Mouse (Mus musculus) cerebellum, adult 2 months (tissue): Measurements from ENCODE around the gene Lin54.
"Not testable (repeated sequence)": the region's sequence is repeated elsewhere in the genome, so short reads cannot be mapped to it uniquely, and the experiment has no call there.

Experiments
- CTCF ChIP-seq: fragments of 200-500 bp; IDR thresholded peaks from 2 replicates; pipeline ENCODE4 v1.5.1; 2011; ENCODE audit warnings: low read depth, mild to moderate bottlenecking, control low read depth, low read length, moderate library complexity, borderline replicate concordance; ENCODE audit not compliant: insufficient read depth
- POLR2A ChIP-seq: fragments of 200-500 bp; IDR thresholded peaks from 2 replicates; pipeline ENCODE4 v1.6.1; 2011; ENCODE audit warnings: low read length, control low read depth, borderline replicate concordance; ENCODE audit not compliant: insufficient read depth

DNA sequence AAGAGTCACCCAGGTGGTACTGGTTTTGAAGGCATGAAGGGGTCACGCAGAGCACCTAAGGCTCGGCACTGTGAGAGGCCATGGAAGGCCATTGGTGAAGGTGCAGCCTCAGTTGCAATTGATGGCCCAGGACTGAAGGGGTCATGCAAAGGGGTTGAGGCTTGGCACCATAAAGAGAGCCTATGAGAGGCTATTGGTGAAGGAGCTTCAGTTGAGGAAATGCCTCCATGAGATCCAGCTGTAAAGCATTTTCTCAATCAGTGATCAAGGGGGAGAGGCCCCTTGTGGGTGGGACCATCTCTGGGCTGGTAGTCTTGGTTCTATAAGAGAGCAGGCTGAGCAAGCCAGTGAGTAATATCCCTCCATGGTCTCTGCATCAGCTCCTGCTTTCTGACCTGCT lies 74.6 kb downstream of the Lin54 start:
- TF ChIP-seq CTCF, POLR2A: not testable (repeated sequence)
